Mouse (Mus musculus) frontal cortex, postnatal 36 days (tissue): ENCODE measurements around the gene Spats1.

Source experiments
- DNase-seq, 2 experiments: peaks; one replicate each; pipeline ENCODE4 v3.0.0; 2022; ENCODE audit warnings: low spot score in 2 of 2

The Spats1 gene

DNA sequence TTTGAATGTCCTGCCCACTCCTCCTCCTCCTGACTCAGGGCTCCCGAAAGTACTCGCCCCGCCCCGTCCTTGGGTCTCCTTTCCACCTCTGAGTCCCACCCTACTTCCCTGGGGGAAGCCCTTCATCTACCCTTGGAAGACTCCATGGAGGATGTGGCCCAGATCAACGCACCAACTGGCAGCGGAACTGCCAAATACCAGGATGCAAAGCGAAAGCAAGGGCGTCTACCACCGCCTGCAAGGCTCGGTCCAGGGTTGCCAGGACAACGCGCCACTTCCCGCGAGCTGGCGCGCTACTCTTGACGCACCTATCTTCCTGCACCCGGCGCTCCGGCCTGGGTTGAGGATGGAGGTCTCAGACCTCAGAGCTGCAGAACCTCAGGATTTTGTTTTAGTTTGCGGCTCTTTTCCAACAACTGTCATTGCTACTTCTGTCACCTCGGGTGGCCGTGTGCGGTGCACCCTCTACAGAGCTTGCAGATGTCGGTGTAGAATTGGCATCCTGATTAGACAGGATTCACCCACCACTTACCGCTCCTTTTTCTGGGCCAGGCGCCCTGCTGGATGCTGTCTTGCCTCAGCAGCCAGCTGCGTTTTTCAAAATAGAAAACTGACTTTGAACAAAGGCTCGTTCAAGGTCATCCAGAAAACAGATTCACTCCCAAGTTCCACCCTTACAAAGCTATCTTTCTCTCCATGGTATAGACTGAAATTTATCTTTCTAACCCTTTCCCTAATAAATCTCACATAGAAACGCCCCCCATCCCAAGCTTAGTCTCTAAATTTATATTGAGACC is at the start of gene Spats1:
Gene Spats1, minus strand, starts transcription at position 747 of the 797 bp plus-strand sequence.
- DNase-seq: peak; percentile 88 to 92

DNA sequence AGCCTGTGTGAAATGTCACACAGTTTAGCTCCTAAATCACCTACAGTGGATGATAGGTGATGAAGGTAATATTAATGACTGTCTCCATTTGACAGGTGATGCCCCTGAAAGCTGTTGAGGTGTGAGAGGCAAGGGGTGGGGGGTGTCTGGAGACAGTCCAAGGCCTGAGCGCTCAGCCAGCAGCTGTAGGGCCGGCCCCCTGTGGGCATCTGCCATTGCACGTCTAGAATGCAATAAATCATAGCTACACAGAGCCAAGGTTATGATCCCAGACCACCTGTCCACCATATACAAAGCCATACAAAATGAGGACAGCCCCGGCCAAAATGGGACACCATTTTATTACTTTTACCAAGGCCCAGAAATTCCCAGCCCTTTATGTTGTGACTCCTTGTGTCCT is 49.7 kb upstream of the Spats1 start:
- no peak for DNase-seq

DNA sequence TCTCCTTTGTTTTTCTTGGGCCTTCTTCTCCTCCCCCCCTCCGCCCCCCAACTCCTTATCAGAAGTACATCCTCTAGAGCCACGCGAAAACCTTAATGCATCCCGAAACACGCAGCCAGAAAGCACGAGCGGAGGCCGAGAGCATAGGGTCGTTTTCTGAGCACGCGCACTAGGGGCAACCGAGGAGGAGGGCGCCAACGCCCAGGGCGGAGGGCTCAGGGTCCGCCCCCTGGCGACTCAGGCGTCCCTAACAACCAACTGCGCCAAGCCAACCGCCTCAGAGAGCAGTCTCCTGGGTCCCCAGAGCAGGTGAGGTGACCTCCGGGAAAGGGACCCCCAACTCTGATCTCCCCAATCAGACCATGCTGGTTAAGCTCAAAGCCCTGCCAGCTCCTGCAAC is 48.0 kb upstream of the Spats1 start, which contains the start of gene Tcte1:
Gene Tcte1, plus strand, starts transcription at position 172 of the 400 bp plus-strand sequence.
- DNase-seq: no peak

DNA sequence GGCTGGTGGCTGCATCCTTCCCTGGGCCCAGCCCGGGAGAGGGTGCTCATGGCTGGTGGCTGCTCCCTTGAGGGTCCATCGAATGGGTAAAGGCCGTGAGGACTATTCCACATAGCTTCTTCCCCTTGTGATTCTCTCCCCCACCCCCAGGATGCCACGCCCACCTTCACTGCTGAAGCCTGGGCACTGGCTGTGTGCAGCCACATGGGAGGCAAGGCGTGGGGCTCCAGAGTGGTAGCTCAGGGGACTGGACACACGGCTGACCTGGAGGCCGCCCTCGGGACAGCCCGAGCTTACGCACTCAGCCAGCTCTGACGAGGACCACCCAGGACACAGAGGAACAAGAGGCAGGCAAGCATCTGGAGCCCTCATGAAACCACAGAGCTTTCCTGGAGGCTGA is 44.9 kb upstream of the Spats1 start:
- no peak for DNase-seq

DNA sequence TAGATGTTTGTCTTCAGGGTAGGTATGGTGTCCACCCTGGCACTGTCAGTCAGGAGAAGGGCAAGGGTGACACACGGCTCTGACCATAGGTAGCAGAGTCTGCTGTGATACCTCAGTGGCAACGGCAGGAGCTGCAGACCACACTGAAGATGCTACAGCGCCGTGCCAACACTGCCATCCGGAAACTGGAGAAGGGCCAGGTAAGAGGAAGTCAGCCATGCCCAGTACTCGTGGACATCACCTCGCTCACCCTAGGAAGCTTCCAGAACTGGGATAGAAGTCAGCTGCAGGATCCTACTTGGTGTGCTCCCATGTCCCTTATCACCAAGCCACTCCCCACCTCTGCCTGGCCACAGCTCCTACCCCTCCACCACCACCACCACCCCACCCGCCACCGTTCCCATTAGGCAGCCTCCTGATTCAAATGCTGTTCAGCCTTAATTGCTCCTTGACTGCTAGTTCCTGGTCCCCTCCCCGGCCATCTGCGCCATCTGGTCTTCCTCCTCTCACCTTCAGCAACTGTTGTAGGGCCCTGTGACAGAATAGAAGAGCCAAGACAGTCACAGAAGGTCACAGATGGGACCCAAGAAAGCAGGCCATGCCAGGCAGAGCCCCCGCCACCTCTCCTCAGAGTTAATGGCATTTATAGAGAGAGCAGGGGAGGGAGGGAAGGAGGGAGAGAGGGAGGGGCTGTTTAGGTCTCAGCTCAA is 43.7 kb upstream of the Spats1 start:
- DNase-seq: no peak

DNA sequence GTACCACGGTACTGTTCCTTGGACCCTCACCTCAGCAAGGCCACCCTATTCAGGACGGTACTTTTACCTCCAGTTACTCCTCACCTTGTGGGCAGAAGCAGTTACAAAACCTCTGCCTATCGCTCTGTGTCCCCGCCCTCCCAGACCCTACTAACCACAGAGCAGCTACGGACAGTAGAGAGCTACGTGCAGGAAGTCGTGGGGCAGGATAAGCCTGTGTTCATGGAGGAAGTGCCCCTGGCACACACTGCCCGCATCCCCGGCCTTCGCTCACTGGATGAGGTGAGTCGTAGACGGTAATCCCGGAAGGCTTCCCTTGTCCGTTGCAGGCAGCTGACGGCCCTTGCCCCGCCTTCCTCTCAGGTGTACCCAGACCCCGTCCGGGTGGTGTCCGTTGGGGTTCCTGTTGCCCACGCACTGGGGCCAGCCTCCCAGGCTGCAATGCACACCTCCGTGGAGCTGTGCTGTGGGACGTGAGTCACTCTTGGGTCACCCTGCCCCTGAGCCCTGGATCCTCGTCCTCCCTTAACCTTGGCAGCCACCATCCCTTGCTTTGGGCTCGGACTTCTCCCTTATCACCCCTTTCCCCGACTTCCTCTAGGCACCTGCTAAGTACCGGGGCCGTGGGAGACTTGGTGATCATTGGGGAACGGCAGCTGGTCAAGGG is 42.5 kb upstream of the Spats1 start:
- DNase-seq: no peak

DNA sequence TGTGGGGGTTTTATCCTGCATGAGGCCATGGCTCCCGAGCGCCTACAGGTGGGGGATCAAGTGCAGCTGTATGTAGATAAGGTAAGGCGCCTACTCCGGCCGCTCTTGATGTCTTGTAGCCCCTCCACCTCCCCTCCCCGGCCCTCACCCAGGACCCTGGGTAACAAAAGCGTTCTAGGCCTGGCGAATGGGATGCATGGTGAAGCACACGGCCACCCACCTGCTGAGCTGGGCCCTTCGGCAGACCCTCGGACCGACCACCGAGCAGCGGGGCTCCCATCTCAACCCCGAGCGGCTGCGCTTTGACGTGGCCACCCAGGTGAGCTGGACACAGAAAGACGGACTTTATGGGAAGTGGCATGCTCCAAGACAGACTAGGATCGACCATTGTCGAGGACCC is 41.9 kb upstream of the Spats1 start:
- no peak for DNase-seq

DNA sequence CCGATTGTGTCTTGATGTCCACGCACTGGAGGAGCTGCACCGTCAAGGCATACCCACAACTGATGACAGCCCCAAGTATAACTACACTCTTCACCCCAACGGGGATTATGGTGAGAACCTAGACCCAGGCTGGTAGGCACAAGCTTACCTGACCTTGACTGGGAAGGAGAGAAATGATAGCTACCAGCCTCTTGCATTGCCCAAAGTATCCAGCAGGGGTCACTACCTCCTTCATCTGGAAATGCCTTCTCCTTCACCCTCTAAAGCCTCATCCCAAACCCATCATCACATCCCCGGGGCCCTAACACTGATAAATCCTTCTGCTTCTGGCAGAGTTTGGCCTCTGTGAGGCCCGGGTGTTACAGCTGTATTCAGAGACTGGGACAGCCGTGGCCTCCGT is 41.3 kb upstream of the Spats1 start:
- peak; percentile 87 to 89 for DNase-seq

DNA sequence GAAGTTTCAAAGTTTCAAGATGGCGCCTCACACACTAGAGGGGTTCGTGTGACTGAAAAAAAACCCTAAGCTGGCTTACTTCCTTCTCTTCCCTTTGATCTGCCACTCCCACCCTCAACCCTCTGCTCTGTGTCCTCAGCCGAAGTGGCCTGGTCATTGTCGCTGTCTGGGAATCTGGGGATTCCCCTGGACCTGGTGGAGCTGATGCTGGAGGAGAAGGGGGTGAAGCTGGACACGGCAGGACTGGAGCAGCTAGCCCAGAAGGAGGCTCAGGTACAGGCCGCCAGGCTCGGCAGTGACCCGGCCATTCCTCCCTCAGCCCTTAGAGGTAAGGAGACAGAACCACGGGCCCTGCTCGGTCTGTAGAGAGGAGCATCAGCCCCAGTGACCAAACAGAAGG is 40.6 kb upstream of the Spats1 start:
- DNase-seq: no peak

DNA sequence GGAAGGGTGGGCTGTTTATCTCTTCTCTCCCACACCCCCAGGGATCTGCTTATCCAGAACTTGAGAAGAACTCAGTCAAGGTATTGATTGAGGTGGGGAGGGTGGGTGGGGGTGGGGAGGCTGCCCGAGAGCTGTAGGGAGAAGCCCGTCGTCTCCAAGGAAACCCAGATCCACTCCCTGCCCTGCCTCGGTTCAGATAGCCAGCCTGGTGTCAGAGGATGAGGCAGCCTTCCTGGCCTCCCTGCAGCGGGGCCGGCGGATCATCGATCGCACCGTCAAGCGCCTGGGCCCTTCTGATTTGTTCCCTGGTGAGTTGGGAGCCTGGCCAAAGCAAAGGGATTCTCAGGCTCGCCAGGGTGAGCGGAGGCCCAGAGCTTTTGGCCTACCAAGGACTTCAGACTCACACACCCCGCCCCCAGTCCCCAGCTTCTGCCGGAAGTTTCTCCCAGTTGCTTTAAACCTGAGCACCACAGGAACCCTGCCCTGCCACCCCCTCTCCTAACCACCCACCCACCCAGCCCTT is 40.0 kb upstream of the Spats1 start:
- no peak for DNase-seq

DNA sequence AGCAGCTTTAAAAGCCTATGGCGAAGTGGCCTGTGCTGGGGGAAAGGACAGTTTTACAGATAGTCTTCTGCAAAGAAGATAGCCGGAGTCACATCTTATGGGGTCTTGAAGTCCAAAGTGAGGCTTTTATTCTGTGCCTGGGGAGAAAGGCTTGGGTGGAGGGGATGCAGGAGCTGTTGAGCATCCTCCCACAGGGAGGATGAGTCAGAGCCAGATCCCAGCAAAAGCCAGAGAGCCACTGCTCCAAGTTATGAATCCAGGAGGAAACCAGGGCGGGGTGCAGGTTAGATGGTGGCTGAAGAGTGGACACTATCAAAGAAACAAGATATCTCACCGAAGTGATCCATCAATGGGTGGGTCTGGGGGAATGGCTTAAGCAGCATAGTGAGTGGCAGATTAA is 36.5 kb upstream of the Spats1 start:
- no peak for DNase-seq

DNA sequence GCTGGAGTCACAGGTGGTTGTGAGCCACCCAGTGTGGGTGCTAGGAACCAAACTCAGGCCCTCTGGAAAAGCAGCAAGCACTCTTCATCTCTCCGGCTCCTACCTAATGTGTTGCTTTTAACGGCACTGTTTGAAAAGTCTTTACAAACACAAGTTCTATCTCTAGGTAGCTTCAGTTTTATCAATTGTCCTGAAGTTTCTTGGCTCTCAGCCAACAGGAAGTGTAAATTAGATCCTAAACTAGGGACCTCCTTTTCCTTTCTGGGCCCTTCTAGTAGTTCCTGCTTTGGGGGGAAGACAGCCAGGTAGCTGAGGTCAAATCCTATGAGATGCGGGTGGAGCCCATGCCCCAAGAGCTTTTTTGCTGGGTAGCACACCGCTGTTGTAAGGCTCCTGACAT is 35.7 kb upstream of the Spats1 start:
- DNase-seq: no peak

DNA sequence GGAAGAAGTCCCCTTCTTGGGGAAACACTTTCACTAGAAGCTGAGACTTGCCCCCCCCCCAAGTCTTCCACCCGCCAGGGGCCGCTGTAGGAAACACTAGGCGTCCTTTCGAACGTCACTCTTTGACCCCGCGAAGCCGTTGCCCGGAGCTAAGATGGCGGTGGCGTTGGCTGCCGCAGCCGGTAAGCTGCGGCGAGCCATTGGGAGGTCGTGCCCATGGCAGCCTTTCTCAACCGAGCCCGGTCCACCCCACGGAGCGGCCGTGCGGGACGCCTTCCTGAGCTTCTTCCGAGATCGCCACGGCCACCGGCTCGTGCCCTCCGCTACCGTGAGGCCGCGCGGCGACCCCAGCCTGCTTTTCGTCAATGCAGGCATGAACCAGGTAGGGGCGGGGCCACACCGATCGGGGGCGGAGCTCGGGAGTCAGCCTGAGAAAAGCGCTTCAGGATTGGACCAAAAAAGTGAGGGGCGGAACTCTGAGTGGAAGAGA is 31.5 kb upstream of the Spats1 start, which contains the start of gene Aars2:
Gene Aars2, plus strand, starts transcription at position 142 of the 490 bp plus-strand sequence.
- peak; percentile 92 to 93 for DNase-seq

DNA sequence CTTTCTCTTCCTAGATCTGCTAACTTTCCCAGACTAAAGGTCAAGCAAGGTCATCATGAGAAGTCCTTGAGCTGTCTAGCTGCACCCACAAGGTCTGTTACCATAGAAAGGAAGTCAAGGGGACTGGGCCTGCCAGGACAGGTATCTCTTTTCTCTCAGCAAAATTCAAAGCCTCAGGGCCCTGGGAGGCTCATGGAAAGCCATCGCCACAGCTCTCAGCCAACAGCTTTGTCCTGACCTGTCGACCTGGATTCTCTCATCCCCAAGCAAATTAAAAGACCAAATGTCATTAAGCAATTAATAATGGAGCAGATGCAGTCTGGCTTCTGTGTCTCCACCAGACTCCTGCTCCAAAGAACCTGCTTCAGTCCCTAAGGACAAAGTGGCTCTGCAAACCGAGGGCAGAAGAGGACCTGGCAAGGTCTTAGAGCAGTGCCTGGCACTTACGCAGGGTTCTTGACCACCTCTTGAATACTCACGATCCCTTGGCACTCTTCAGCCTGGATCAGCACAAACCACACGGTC is 30.8 kb upstream of the Spats1 start:
- no peak for DNase-seq

DNA sequence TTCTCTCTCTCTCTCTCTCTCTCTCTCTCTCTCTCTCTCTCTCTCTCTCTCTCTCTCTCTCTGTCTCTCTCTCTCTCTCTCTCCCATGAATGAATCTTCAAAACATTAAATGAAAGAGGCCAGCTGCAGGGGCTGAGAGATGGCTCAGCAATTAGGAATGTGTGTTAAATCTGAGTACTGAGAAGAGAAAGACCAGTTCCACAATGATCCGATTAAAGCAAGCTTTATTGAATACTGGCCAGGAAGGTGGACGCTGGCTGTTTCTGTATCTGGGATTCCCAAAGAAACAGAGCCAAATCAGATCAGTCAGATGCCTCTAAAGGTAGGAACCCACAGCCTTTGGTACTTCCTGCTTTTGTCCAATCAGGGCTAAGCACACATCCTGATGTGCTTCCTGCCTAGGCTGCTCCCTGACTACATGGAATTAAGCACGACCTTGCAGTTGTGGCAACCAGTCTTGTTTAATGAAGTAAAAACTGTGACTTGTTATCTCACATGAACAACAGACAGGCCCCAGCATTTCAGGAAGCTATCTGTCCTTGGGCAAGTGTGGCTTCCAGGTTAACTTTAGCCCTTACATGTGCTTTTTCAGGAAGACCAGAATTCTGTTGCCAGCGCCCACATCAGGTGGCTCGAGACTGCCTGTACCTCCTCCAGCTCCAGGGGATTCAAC is 28.2 kb upstream of the Spats1 start:
- DNase-seq: no peak

DNA sequence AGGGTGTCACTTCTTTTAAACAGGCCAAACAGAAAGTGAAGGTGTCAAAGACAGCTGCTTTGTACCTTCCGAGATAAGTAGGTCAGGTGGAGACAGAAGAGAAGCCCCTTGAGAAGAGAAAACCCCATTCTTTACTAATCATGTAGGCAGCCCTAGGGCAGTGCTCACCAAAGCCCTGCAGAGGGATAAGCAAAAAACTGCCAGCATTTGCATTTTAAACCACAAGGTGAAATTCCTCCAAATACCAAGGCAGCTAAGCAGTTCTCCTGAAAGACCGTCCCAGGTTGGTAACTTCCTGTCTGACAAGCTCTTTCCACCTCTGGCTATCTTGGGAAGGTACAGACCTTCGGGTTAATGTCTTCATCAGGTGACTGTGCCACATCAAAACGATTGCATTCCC is 27.1 kb upstream of the Spats1 start:
- DNase-seq: no peak

DNA sequence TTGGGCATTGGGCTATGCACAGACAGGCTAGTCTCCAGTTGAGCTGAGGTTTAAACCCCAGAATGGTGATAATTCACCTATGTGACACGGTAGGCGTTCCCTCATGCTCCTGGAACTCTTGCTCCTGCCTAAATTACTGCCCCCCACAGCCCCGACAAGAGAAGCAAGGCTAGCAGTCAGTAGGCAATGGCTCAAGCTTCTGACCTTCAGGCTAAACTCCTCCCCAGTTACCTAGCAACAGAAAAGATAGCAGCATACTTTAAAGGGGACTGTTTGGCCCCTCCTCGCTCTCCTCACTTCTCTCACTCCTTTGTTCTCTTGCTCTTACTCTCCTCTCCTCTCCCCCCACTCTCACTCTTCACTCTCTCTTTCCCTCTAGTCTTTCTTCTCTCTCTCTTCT is 25.8 kb upstream of the Spats1 start:
- no peak for DNase-seq

DNA sequence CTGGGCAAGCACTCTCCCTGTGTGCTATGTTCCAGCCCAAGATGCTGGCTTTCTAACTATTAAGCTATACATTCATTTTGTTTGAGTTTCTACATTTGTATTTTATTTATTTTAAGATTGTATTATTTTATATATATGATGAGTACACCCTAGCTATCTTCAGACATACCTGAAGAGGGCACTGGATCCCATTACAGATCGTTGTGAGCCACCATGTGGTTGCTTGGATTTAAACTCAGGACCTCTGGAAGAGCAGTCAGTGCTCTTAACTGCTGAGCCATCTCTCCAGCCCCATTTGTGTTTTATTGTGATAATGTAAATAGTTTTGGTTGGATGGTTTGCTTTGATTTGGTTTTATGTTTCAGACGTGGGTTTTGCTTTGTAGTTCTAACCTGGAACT is 24.3 kb upstream of the Spats1 start:
- no peak for DNase-seq

DNA sequence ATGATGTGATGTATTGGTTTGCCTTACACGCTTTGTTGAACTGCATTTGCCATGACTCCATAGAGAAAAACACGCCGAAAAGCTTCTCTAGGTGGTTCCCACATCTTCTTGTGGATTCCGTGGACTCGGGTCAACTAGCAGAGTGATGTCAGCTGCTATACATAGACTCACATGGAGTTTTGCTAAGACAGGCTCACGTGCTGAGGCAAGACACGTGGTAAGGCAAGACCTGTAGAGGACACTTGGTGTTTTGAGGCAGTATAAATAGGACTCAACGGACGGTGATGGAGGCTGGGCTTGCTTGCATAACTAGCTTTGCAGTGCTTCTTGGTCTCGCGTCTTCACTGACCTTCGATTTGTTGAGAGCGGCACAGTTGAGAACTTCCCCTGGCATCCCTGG is 23.2 kb upstream of the Spats1 start:
- no peak for DNase-seq

DNA sequence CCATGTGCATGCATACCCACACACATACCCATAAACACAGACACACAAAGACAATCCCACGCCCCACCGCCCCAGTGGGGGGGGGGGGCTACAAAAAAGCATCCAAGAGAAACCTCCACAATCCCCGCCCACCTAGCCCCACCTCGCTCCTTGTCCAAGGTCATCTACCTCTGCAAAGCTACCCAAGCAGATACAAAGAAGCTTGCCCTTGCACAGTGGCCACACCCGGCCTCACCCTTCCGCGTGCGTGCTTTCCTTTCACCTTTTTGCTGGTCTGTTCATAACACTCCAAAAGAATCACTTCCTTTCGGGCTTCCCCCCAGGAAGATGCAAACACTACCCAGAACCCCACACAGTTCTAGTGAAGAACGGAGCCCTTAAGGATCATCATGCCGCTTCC is 20.2 kb upstream of the Spats1 start:
- no peak for DNase-seq

DNA sequence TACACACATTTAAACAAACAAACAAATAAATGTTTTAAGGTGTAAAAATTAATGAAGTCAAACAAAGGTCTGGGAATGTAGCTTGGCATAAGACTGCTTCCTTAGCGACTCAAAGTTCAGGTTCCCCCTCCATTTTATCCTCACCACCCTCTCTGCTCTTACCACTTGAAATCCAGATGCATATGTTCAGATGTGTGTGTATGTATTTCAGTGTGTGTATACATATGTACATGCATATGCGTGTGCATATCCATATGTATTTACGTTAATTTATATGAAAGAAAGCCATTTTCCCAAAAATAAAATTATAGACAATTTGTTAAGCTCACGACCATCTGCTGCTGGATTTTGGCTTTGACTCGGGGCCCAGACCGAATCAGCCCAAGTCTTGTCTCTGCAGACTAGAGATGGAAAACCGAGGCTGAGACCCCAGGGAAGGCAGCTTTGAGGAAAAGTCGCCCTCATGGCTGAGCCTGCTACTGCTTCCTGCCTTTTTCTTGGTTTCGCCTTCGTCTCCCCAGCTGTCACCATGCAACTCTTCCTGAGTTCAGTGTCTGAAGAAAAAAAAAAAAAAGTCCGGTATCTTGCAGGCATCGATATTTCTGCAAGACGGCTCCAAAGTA is 15.4 kb upstream of the Spats1 start:
- no peak for DNase-seq
